ENCODE assay signal across 8 mouse cellular contexts in the genomic region with DNA sequence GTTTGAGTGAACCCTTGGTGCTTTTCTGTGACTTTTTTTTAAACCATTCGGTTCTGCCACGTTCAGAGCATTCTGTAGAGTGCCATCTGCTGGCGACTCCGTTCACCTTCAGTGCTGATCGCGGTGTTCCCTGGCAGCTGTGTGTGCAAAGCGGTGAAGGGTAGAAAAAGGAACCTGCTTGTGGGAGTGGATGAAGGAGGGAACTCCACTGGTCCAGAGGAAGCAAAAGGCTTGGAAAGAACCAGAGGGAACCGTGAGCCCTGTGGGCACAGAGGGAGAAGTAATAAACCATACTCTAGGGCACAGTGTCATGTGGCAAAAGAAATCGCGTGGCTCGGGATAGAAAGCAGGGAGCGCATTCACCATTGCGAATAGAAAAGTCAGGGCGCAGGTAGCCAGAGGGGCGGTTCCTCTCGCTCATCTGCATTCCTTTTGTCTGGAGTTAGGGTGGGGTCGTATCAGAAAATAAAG.
DNase-seq lines count a peak whose midpoint lies in the region; ATAC-seq and TF ChIP-seq lines count a peak whose summit lies in the region.

No protein-coding gene starts in this region.

- peak; percentile 94 for DNase-seq in brain, adult 2 months (ENCODE audit: low read depth, low spot score)
- peak; percentile 55 for DNase-seq in fibroblast of lung, adult 2 months (ENCODE audit: low read depth)
- peak; percentile 80 for DNase-seq in kidney, postnatal 14 days
- peak; percentile 38 to 59 for DNase-seq in natural killer cell, adult 2 months (ENCODE audit: low spot score in 2 of 2)

- peak; percentile 66 for TF ChIP-seq CTCF in C2C12 (IDR thresholded peaks at IDR 0.05; ENCODE audit: control insufficient read depth, insufficient read depth, insufficient read length)

- peaks cover 12% of the 10 kb centered on the region for H3K4me1 ChIP-seq in heart, embryonic 15.5 days (replicated peaks)
- H3K4me1 ChIP-seq in liver, embryonic 12.5 days: peaks cover 4% of the 10 kb centered on the region; the same call in 1 of the 2 replicates
- H3K4me1 ChIP-seq in stomach, embryonic 14.5 days (ENCODE audit: control insufficient read depth, insufficient read depth, low read length): peaks cover 7% of the 10 kb centered on the region; the same call in 1 of the 2 replicates

- H3K9ac ChIP-seq in heart, embryonic 15.5 days: peak overlapping the region; percentile 66
- no peak overlapping the region for H3K9ac ChIP-seq in liver, embryonic 12.5 days
- no peak overlapping the region for H3K9ac ChIP-seq in stomach, embryonic 14.5 days (replicated peaks; ENCODE audit: low read depth, low read length)

- H3K9me3 ChIP-seq in heart, embryonic 15.5 days (replicated peaks): no peaks in the 10 kb centered on the region
- no peaks in the 10 kb centered on the region for H3K9me3 ChIP-seq in liver, embryonic 12.5 days (replicated peaks)
- H3K9me3 ChIP-seq in stomach, embryonic 14.5 days (ENCODE audit: control insufficient read depth, low read depth, low read length): no peaks in the 10 kb centered on the region

- H3K27me3 ChIP-seq in C2C12 (ENCODE audit: control insufficient read depth, insufficient read depth, insufficient read length): peaks cover 4% of the 10 kb centered on the region
- H3K27me3 ChIP-seq in heart, embryonic 15.5 days: peaks cover 4% of the 10 kb centered on the region; the same call in 1 of the 2 replicates
- peaks cover 34% of the 10 kb centered on the region for H3K27me3 ChIP-seq in liver, embryonic 12.5 days (replicated peaks)
- H3K27me3 ChIP-seq in stomach, embryonic 14.5 days (ENCODE audit: control insufficient read depth, insufficient read depth, low read length): 0 out of 2 replicates have a peak, but pooled peaks cover 3% of the 10 kb centered on the region

- H3K4me3 ChIP-seq in C2C12 (ENCODE audit: insufficient read depth, poor library complexity, severe bottlenecking): no peak overlapping the region
- H3K4me3 ChIP-seq in heart, embryonic 15.5 days: peak overlapping the region; percentile 56
- H3K4me3 ChIP-seq in liver, embryonic 12.5 days: peak overlapping the region; percentile 29
- peak overlapping the region; percentile 29 for H3K4me3 ChIP-seq in stomach, embryonic 14.5 days (ENCODE audit: low read depth, low read length)

- ATAC-seq in heart, embryonic 15.5 days (replicated peaks; ENCODE audit: insufficient number of reproducible peaks, insufficient read depth, low FRiP score, low read depth): peak; percentile 56; the same call in 1 of the 2 replicates
- ATAC-seq in liver, embryonic 12.5 days: 0 out of 2 replicates have a peak, but pooled peaks have one; percentile 21
- peak; percentile 35; the same call in 1 of the 2 replicates for ATAC-seq in stomach, embryonic 14.5 days (ENCODE audit: insufficient number of reproducible peaks, insufficient read depth, low FRiP score, low read depth)

- H3K27ac ChIP-seq in heart, embryonic 15.5 days: no peak overlapping the region
- H3K27ac ChIP-seq in liver, embryonic 12.5 days: no peak overlapping the region
- no peak overlapping the region for H3K27ac ChIP-seq in stomach, embryonic 14.5 days (ENCODE audit: low read length)

- H3K79me3 ChIP-seq in C2C12 (ENCODE audit: low read depth): no peaks in the 10 kb centered on the region

- no peak overlapping the region for H3ac ChIP-seq in C2C12 (ENCODE audit: control insufficient read depth, insufficient read length, low read depth)

- H3K36me3 ChIP-seq in C2C12 (ENCODE audit: control insufficient read depth, insufficient read depth): no peaks in the 10 kb centered on the region
- H3K36me3 ChIP-seq in heart, embryonic 15.5 days: no peaks in the 10 kb centered on the region
- H3K36me3 ChIP-seq in liver, embryonic 12.5 days: no peaks in the 10 kb centered on the region
- H3K36me3 ChIP-seq in stomach, embryonic 14.5 days (ENCODE audit: control insufficient read depth, insufficient read depth, low read length): no peaks in the 10 kb centered on the region

- no peaks in the 10 kb centered on the region for H3K79me2 ChIP-seq in C2C12 (ENCODE audit: control insufficient read depth, insufficient read depth)

- H3K4me2 ChIP-seq in heart, embryonic 15.5 days: peak overlapping the region; percentile 91
- H3K4me2 ChIP-seq in liver, embryonic 12.5 days: peak overlapping the region; percentile 61
- peak overlapping the region; percentile 84 for H3K4me2 ChIP-seq in stomach, embryonic 14.5 days (replicated peaks; ENCODE audit: low read depth, low read length)

- WGBS in heart, embryonic 15.5 days: under 1% methylated on average over 17 of the region's 17 CpGs
- WGBS in liver, embryonic 12.5 days (ENCODE audit: insufficient replicate concordance): under 1% methylated on average over 17 of the region's 17 CpGs
- WGBS in stomach, embryonic 14.5 days: under 1% methylated on average over 17 of the region's 17 CpGs

TF ChIP-seq in C2C12, 6 proteins besides CTCF, POLR2A, EP300 and RAD21:
- TF ChIP-seq CEBPB (IDR thresholded peaks at IDR 0.05; ENCODE audit: low read depth) (no peak), MYOG (IDR thresholded peaks at IDR 0.05; ENCODE audit: control insufficient read depth, extremely low read depth, insufficient read length) (no peak), MAX (IDR thresholded peaks at IDR 0.05) (no peak), FOSL1 (IDR thresholded peaks at IDR 0.05; ENCODE audit: insufficient read depth, low read length, poor library complexity, severe bottlenecking) (no peak), MYOD1 (IDR thresholded peaks at IDR 0.05; ENCODE audit: control insufficient read depth, insufficient read length, low read depth) (no peak), USF1 (IDR thresholded peaks at IDR 0.05; ENCODE audit: low read depth) (no peak)
